Mouse (Mus musculus) MEL (cell line): ENCODE data around the gene Slc7a4.

Source experiments
- CHD2 ChIP-seq: IDR thresholded peaks from 2 replicates; pipeline ENCODE4 v1.6.1; 2011; ENCODE audit warnings: low read length, improper control_type of control experiment
- CTCF ChIP-seq, 3 experiments: IDR thresholded peaks in 2 of 3; conservative IDR thresholded peaks in 1 of 3; 2 replicates each; pipeline ENCODE4 v1.5.1; 2011 to 2012; ENCODE audit warnings: low read length in 3 of 3, low read depth in 2 of 3, mild to moderate bottlenecking in 2 of 3, improper control_type of control experiment in 1 of 3, inconsistent platforms in 1 of 3, mixed read lengths in 1 of 3, moderate library complexity in 1 of 3; ENCODE audit not compliant: control insufficient read depth in 1 of 3, insufficient read depth in 1 of 3, poor library complexity in 1 of 3, severe bottlenecking in 1 of 3
- EP300 ChIP-seq, 2 experiments: IDR thresholded peaks; 2 replicates each; pipeline ENCODE4 v1.6.1; 2011; ENCODE audit warnings: improper control_type of control experiment in 2 of 2, low read length in 2 of 2, low read depth in 1 of 2, mild to moderate bottlenecking in 1 of 2
- GABPA ChIP-seq: IDR thresholded peaks from 2 replicates; pipeline ENCODE4 v1.6.1; 2012; ENCODE audit warnings: low read depth, mild to moderate bottlenecking, inconsistent platforms, low read length, improper control_type of control experiment, moderate library complexity
- GATA1 ChIP-seq: IDR thresholded peaks from 2 replicates; pipeline ENCODE4 v1.6.1; 2011; ENCODE audit warnings: low read depth, low read length, improper control_type of control experiment
- MYC ChIP-seq: IDR thresholded peaks from 2 replicates; pipeline ENCODE4 v1.6.1; 2011; ENCODE audit warnings: low read depth, mild to moderate bottlenecking, low read length, improper control_type of control experiment, moderate library complexity
- NELFE ChIP-seq: IDR thresholded peaks from 2 replicates; pipeline ENCODE4 v1.6.1; 2011; ENCODE audit warnings: low read depth, low read length, improper control_type of control experiment
- POLR2AphosphoS2 ChIP-seq: IDR thresholded peaks from 2 replicates; pipeline ENCODE4 v1.6.1; 2011; ENCODE audit warnings: low read length, improper control_type of control experiment
- TBP ChIP-seq: IDR thresholded peaks from 2 replicates; pipeline ENCODE4 v1.8.0; 2011; ENCODE audit warnings: low read depth, low read length, improper control_type of control experiment
- TCF12 ChIP-seq: IDR thresholded peaks from 2 replicates; pipeline ENCODE4 v1.6.1; 2014; ENCODE audit warnings: low read depth, mild to moderate bottlenecking, inconsistent platforms, low read length, improper control_type of control experiment, moderate library complexity

- peak; percentile 42 to 62 (median 56); a peak in 5 of 6 replicates for TF ChIP-seq CTCF (IDR thresholded peaks at IDR 0.05 in 2 of 3, conservative IDR thresholded peaks at IDR 0.05 in 1 of 3; ENCODE audit: control insufficient read depth in 1 of 3, insufficient read depth in 1 of 3, low read depth in 2 of 3, low read length in 3 of 3, poor library complexity in 1 of 3, severe bottlenecking in 1 of 3)
- TF ChIP-seq GATA1 = no peak
- no peak for TF ChIP-seq EP300 (IDR thresholded peaks at IDR 0.05; ENCODE audit: low read depth in 1 of 2, low read length in 2 of 2)
- TF ChIP-seq TCF12 = no peak
- no peak for TF ChIP-seq NELFE
- no peak for TF ChIP-seq CHD2
- no peak for TF ChIP-seq GABPA
- no peak for TF ChIP-seq POLR2AphosphoS2
- no peak for TF ChIP-seq MYC
- no peak for TF ChIP-seq TBP
These were observed 42.7 kb upstream of the Slc7a4 start for GRCm38 (mm10) chr16:17625488-17626268.
